8 mouse cellular contexts compared by ENCODE assay signal in the genomic region with DNA sequence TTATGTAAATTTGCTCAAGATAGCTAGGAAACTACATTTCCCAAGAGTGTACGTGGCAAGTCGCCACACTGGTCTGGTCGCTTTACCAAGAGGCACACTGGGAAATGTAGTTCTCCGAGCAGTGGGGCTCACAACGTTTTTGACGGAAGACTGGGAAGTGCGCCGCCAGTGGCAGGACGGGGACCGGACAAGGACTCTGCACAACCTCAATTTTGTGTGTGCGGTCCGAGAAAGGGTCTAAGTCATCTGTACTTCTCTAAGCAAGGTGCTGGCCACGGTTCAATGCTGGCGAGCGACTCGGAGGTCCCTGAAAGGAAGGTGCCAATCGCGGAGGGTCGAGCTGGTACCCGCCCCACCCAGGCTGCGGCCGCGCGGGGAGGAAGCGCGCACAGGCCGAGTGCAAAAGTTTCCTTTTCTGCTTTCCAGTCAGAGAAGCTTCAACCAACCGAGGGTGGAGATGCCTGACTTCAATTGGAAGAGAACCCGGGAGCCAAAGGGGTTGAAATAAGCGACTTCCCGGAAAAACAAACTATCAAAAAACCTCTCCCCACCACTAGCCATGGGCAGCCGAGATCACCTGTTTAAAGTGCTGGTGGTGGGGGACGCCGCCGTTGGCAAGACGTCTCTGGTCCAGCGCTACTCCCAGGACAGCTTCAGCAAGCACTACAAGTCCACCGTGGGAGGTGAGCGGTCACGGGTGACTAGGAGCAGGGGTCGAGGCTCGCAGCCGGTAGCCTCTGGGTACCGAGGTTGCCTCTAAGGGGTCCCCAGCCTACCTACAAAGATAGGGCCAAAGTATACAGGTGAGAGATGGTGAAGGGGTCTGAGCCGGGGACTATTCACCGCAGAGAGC. TPM values are rescaled to one million over a fixed set of nuclear protein-coding genes. Genes with fewer than 3 reads are reported as not detected.
A peak's percentile ranks its signal among the peaks of the same experiment; 100 is the strongest.
DNase-seq lines count a peak whose midpoint lies in the region; ATAC-seq and TF ChIP-seq lines count a peak whose summit lies in the region.

Gene Rab29, plus strand, starts transcription at position 132 of the 853 bp plus-strand sequence.

- peaks cover 5% of the 10 kb centered on the region for H3K27me3 ChIP-seq in erythroblast, embryonic 14.5 days (ENCODE audit: control insufficient read depth)
- H3K27me3 ChIP-seq in heart, embryonic 11.5 days (ENCODE audit: control insufficient read depth, insufficient read depth, low read length), result no peaks in the 10 kb centered on the region
- no peaks in the 10 kb centered on the region; the same call in 1 of the 2 replicates for H3K27me3 ChIP-seq in kidney, embryonic 16.5 days (ENCODE audit: insufficient read depth, low read length)
- no peaks in the 10 kb centered on the region for H3K27me3 ChIP-seq in liver, adult 2 months (ENCODE audit: control insufficient read depth, insufficient read depth, low read length)
- peaks cover 10% of the 10 kb centered on the region for H3K27me3 ChIP-seq in myocyte (ENCODE audit: control insufficient read depth, insufficient read depth, insufficient read length)
- no peaks in the 10 kb centered on the region for H3K27me3 ChIP-seq in splenic B cell, adult 2 months (ENCODE audit: control insufficient read depth, insufficient read depth, low read length, poor library complexity, severe bottlenecking)

- 1% methylated on average over 46 of the region's 46 CpGs for WGBS in heart, embryonic 11.5 days (ENCODE audit: insufficient replicate concordance)
- under 1% methylated on average over 46 of the region's 46 CpGs for WGBS in kidney, embryonic 16.5 days
- under 1% methylated on average over 46 of the region's 46 CpGs for WGBS in liver, adult 2 months

- no peaks in the 10 kb centered on the region for H3K9me3 ChIP-seq in erythroblast, embryonic 14.5 days (ENCODE audit: control insufficient read depth, low read length)
- H3K9me3 ChIP-seq in heart, embryonic 11.5 days (replicated peaks; ENCODE audit: control insufficient read depth, low read length), result no peaks in the 10 kb centered on the region
- no peaks in the 10 kb centered on the region for H3K9me3 ChIP-seq in kidney, embryonic 16.5 days (ENCODE audit: low read length)

- TF ChIP-seq POLR2A in brain, embryonic 14.5 days (IDR thresholded peaks at IDR 0.05; ENCODE audit: borderline replicate concordance, extremely low read depth, insufficient read depth, insufficient read length, poor library complexity, severe bottlenecking), result no peak
- 0 out of 2 replicates have a peak, but pooled peaks have one; percentile 38 for TF ChIP-seq POLR2A in liver, adult 2 months (IDR thresholded peaks at IDR 0.05; ENCODE audit: extremely low read depth, insufficient read depth, low read length)
- TF ChIP-seq POLR2A in myocyte (IDR thresholded peaks at IDR 0.05; ENCODE audit: insufficient read length, low read depth), result no peak

- H3K36me3 ChIP-seq in erythroblast, embryonic 14.5 days (ENCODE audit: control insufficient read depth), result no peaks in the 10 kb centered on the region; the same call in 1 of the 2 replicates
- H3K36me3 ChIP-seq in heart, embryonic 11.5 days (ENCODE audit: control insufficient read depth, insufficient read depth, low read length), result no peaks in the 10 kb centered on the region
- peaks cover 2% of the 10 kb centered on the region; the same call in 1 of the 2 replicates for H3K36me3 ChIP-seq in kidney, embryonic 16.5 days (ENCODE audit: insufficient read depth, low read length)
- H3K36me3 ChIP-seq in liver, adult 2 months (ENCODE audit: control insufficient read depth, insufficient read depth, low read length), result peaks cover 4% of the 10 kb centered on the region; the same call in 1 of the 2 replicates
- H3K36me3 ChIP-seq in myocyte (ENCODE audit: control insufficient read depth, insufficient read depth), result no peaks in the 10 kb centered on the region
- H3K36me3 ChIP-seq in splenic B cell, adult 2 months (ENCODE audit: control insufficient read depth, insufficient read depth, low read length, poor library complexity, severe bottlenecking), result peaks cover 3% of the 10 kb centered on the region; the same call in 1 of the 2 replicates

- peak within 1 kb of the TSS; percentile 71 for H3K9ac ChIP-seq in heart, embryonic 11.5 days (ENCODE audit: low read depth, low read length)
- peak within 1 kb of the TSS; percentile 78 for H3K9ac ChIP-seq in kidney, embryonic 16.5 days (replicated peaks; ENCODE audit: low read length)
- H3K9ac ChIP-seq in liver, adult 2 months (ENCODE audit: low read depth, low read length), result peak within 1 kb of the TSS; percentile 81

- no peaks in the 10 kb centered on the region for H3K79me2 ChIP-seq in liver, adult 2 months (ENCODE audit: control insufficient read depth, insufficient read depth, low read length)
- H3K79me2 ChIP-seq in myocyte (ENCODE audit: control insufficient read depth, insufficient read depth), result no peaks in the 10 kb centered on the region

- H3ac ChIP-seq in myocyte (ENCODE audit: control insufficient read depth, insufficient read length), result no peak within 1 kb of the TSS

- H3K4me2 ChIP-seq in heart, embryonic 11.5 days, result peak within 1 kb of the TSS; percentile 94
- peak within 1 kb of the TSS; percentile 86 for H3K4me2 ChIP-seq in kidney, embryonic 16.5 days (replicated peaks; ENCODE audit: low read depth, low read length)
- H3K4me2 ChIP-seq in myocyte (ENCODE audit: low read depth), result peak within 1 kb of the TSS; percentile 74

- H3K4me3 ChIP-seq in erythroblast, embryonic 14.5 days (replicated peaks), result peak within 1 kb of the TSS; percentile 80
- H3K4me3 ChIP-seq in heart, embryonic 11.5 days (ENCODE audit: low read depth, low read length), result peak within 1 kb of the TSS; percentile 67
- peak within 1 kb of the TSS; percentile 75 for H3K4me3 ChIP-seq in kidney, embryonic 16.5 days (ENCODE audit: low read length)
- peak within 1 kb of the TSS; percentile 75 for H3K4me3 ChIP-seq in liver, adult 2 months (ENCODE audit: insufficient read depth, low read depth, low read length)
- H3K4me3 ChIP-seq in myocyte, result peak within 1 kb of the TSS; percentile 19

- DNase-seq in A20 (ENCODE audit: low read depth, low spot score), result peak; percentile 96
- peak; percentile 97 for DNase-seq in brain, embryonic 14.5 days (ENCODE audit: low read depth)
- DNase-seq in liver, adult 2 months (ENCODE audit: extremely low read depth, low read depth, low spot score), result peak; percentile 94
- peak; percentile 95 for DNase-seq in splenic B cell, adult 2 months (ENCODE audit: low read depth, low spot score)

- peak; percentile 92 for ATAC-seq in heart, embryonic 11.5 days (replicated peaks; ENCODE audit: insufficient number of reproducible peaks, low FRiP score, low TSS enrichment)
- ATAC-seq in kidney, embryonic 16.5 days (ENCODE audit: low FRiP score, low TSS enrichment), result peak; percentile 99

- no peak within 1 kb of the TSS for H3K27ac ChIP-seq in heart, embryonic 11.5 days (ENCODE audit: low read depth, low read length)
- peak within 1 kb of the TSS; percentile 42; the same call in 1 of the 2 replicates for H3K27ac ChIP-seq in kidney, embryonic 16.5 days (ENCODE audit: low read length)
- H3K27ac ChIP-seq in liver, adult 2 months (replicated peaks; ENCODE audit: insufficient read depth, low read depth, low read length), result peak within 1 kb of the TSS; percentile 62

- H3K4me1 ChIP-seq in erythroblast, embryonic 14.5 days (ENCODE audit: control insufficient read depth), result peaks cover 13% of the 10 kb centered on the region
- no peaks in the 10 kb centered on the region for H3K4me1 ChIP-seq in heart, embryonic 11.5 days (ENCODE audit: control insufficient read depth, insufficient read depth, low read length)
- peaks cover 5% of the 10 kb centered on the region for H3K4me1 ChIP-seq in kidney, embryonic 16.5 days (ENCODE audit: insufficient read depth, low read length)
- H3K4me1 ChIP-seq in liver, adult 2 months (ENCODE audit: control insufficient read depth, insufficient read depth, low read length), result peaks cover 2% of the 10 kb centered on the region; the same call in 1 of the 2 replicates

- peak; percentile 87 for TF ChIP-seq CTCF in brain, embryonic 14.5 days (IDR thresholded peaks at IDR 0.05; ENCODE audit: borderline replicate concordance, extremely low read depth, insufficient read depth, insufficient read length)
- TF ChIP-seq CTCF in liver, adult 2 months (IDR thresholded peaks at IDR 0.05; ENCODE audit: low read depth, low read length), result peak; percentile 92

TF ChIP-seq in myocyte, 11 proteins besides CTCF, POLR2A, EP300 and RAD21:
- no peak for TF ChIP-seq TCF12 (IDR thresholded peaks at IDR 0.05; ENCODE audit: insufficient read depth, poor library complexity, severe bottlenecking)
- no peak for TF ChIP-seq TCF3 (IDR thresholded peaks at IDR 0.05; ENCODE audit: insufficient read length, low read depth)
- TF ChIP-seq POLR2AphosphoS2 (IDR thresholded peaks at IDR 0.05; ENCODE audit: insufficient read length, low read depth), result no peak
- no peak for TF ChIP-seq USF1 (IDR thresholded peaks at IDR 0.05; ENCODE audit: low read depth)
- no peak for TF ChIP-seq MYOD1 (IDR thresholded peaks at IDR 0.05; ENCODE audit: control insufficient read depth in 1 of 3, insufficient read length in 2 of 3, low read depth in 2 of 3)
- no peak for TF ChIP-seq MYOG (IDR thresholded peaks at IDR 0.05; ENCODE audit: control insufficient read depth in 1 of 3, insufficient read depth in 1 of 3, insufficient read length in 2 of 3, low read depth in 2 of 3)
- no peak for TF ChIP-seq REST (IDR thresholded peaks at IDR 0.05; ENCODE audit: insufficient read depth, insufficient read length)
TF ChIP-seq in myocyte: peak in this region for 0.

RNA-seq across cellular contexts. Expression of gene Rab29, which starts in this region (rescaled TPM):
- polyA plus RNA-seq in brain, embryonic 14.5 days (2012; rRNA removed), result 7.3 and 7.8 TPM in 2 replicates
- 0.15 and 0.17 TPM in 2 replicates for polyA plus RNA-seq in erythroblast, embryonic 14.5 days (2012)
- polyA plus RNA-seq in heart, embryonic 11.5 days (2014; fragmentation: Nextera tagmentation; extraction: Ambion mirVana), result 10.3 and 13.6 TPM in 2 replicates
- polyA plus RNA-seq in kidney, embryonic 16.5 days (2015; fragmentation: Nextera tagmentation; extraction: Ambion mirVana), result 20.1 and 21.6 TPM in 2 replicates
- 16.8 and 18.2 TPM in 2 replicates for total RNA-seq in liver, adult 2 months (2014; rRNA removed)
- 20.2 and 20.7 TPM in 2 replicates for polyA plus RNA-seq in liver, adult 2 months (2012; rRNA removed)
- 3.5 TPM for polyA plus RNA-seq in myocyte (2012; fragmentation: generic; extraction: Trizol)

Comparison
In these comparisons a context has a peak if more than half of its experiments do, and no peak if none do; other contexts are left out.
1. H3K4me3 ChIP-seq: peak in every context shown above with its lines; median percentile 80 in erythroblast, embryonic 14.5 days; 75 in kidney, embryonic 16.5 days; 75 in liver, adult 2 months; 67 in heart, embryonic 11.5 days; 19 in myocyte.